Mouse (Mus musculus): ENCODE results near the gene Rps11. TPM values are rescaled to one million over a fixed set of nuclear protein-coding genes. Genes with fewer than 3 reads are reported as not detected.
A peak's percentile ranks its signal among the peaks of the same experiment; 100 is the strongest.

Gene Rps11
- polyA plus RNA-seq, 1 experiment = 3,175 TPM

DNA sequence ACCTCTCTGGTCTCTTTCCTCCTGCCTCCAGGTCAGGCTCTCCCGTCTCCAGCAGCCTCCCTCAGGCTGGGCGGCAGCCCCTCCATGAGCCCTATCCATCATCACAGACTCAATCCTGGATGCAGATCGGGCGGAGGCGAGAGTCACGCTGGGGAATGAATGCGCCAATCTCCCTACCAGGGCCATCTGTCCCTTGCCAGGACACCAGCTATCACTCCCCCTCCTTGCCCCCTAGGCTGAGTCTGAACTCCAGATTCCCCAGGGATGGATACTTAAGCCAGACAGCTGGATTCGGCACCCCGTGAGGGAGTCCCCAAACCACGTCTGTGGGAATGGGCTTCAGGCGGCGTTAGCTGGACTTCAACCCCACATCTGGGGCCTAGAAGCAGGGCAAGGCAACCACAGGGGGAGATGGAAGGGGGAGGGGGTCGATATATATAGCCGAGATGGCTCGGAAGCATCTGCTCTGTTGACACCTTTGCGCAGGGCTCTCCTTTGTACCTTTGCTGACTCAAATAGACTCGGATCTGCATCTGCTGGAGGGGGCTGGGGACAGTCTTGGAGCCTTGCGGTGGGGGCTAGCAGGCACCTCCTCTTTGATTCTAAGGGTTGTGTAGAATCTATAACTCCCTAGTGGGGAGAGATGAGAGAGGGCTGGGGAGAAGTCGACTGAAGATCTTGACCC lies 43.7 kb upstream of the Rps11 start:
- no peaks in the 10 kb centered on the region for H3K36me3 ChIP-seq (ENCODE audit: control insufficient read depth, insufficient read depth)
- H3K79me2 ChIP-seq (ENCODE audit: control insufficient read depth, insufficient read depth) = no peaks in the 10 kb centered on the region
- H3K27me3 ChIP-seq (ENCODE audit: control insufficient read depth, insufficient read depth, insufficient read length) = peaks cover 55% of the 10 kb centered on the region
- no peaks in the 10 kb centered on the region for H3K79me3 ChIP-seq (ENCODE audit: low read depth)
- no peak for TF ChIP-seq MAX (IDR thresholded peaks at IDR 0.05)
- TF ChIP-seq MYOD1 (IDR thresholded peaks at IDR 0.05; ENCODE audit: control insufficient read depth, insufficient read length, low read depth) = no peak
- TF ChIP-seq MYOG (IDR thresholded peaks at IDR 0.05; ENCODE audit: control insufficient read depth, extremely low read depth, insufficient read length) = no peak
- TF ChIP-seq FOSL1 (IDR thresholded peaks at IDR 0.05; ENCODE audit: insufficient read depth, low read length, poor library complexity, severe bottlenecking) = no peak
- TF ChIP-seq CEBPB (IDR thresholded peaks at IDR 0.05; ENCODE audit: low read depth) = no peak
- no peak for TF ChIP-seq USF1 (IDR thresholded peaks at IDR 0.05; ENCODE audit: low read depth)
- TF ChIP-seq CTCF (IDR thresholded peaks at IDR 0.05; ENCODE audit: control insufficient read depth, insufficient read depth, insufficient read length) = no peak
- no peak overlapping the region for H3ac ChIP-seq (ENCODE audit: control insufficient read depth, insufficient read length, low read depth)
- no peak overlapping the region for H3K4me3 ChIP-seq (ENCODE audit: insufficient read depth, poor library complexity, severe bottlenecking)

DNA sequence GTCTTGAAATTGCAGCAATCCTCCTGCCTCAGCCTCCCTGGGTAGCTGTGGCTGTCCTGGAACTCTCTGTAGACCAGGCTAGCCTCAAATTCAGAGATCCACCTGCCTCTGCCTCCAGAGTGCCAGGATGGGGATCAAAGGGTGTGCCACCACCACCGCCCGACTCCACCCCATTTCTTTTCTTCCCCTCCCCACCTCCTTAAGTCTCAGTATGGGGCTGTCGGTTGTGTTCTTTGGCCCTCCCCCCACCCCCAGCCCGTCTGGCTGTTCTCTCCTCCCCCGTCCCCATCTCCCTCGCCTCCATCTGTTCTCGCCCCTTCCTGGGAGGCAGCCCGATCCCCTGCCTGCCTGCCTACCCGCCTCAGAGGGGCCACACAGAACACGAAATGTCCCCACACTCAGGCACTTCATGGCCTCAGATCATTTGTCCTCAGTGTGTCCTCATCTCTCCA lies 42.7 kb upstream of the Rps11 start:
- H3K4me3 ChIP-seq (ENCODE audit: insufficient read depth, poor library complexity, severe bottlenecking) = no peak overlapping the region
- TF ChIP-seq MAX (IDR thresholded peaks at IDR 0.05) (no peak), FOSL1 (IDR thresholded peaks at IDR 0.05; ENCODE audit: insufficient read depth, low read length, poor library complexity, severe bottlenecking) (no peak), CTCF (IDR thresholded peaks at IDR 0.05; ENCODE audit: control insufficient read depth, insufficient read depth, insufficient read length) (no peak), CEBPB (IDR thresholded peaks at IDR 0.05; ENCODE audit: low read depth) (no peak), MYOG (IDR thresholded peaks at IDR 0.05; ENCODE audit: control insufficient read depth, extremely low read depth, insufficient read length) (no peak), USF1 (IDR thresholded peaks at IDR 0.05; ENCODE audit: low read depth) (no peak), MYOD1 (IDR thresholded peaks at IDR 0.05; ENCODE audit: control insufficient read depth, insufficient read length, low read depth) (no peak)
- no peak overlapping the region for H3ac ChIP-seq (ENCODE audit: control insufficient read depth, insufficient read length, low read depth)
- no peaks in the 10 kb centered on the region for H3K36me3 ChIP-seq (ENCODE audit: control insufficient read depth, insufficient read depth)
- H3K27me3 ChIP-seq (ENCODE audit: control insufficient read depth, insufficient read depth, insufficient read length) = peaks cover 55% of the 10 kb centered on the region
- H3K79me3 ChIP-seq (ENCODE audit: low read depth) = no peaks in the 10 kb centered on the region
- H3K79me2 ChIP-seq (ENCODE audit: control insufficient read depth, insufficient read depth) = no peaks in the 10 kb centered on the region

DNA sequence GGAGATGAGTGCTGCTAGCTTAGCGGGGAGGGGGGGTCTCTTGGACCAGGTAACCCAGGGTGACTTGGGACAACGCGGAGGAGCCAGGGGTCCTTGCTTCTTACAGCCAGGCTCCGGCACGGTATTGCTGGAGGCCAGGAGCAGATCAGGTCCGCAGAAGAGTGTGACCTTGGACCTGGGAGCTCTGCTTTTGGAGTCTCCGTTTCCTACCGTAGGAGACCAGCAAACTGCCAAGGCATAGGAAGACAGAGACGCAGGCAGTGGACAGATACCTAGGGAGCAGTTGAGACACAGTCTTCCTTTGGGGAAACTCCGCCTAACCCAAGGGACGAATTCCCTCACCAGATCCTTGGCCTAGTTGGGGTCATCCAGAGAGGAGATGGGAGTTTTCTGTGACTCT lies 41.5 kb upstream of the Rps11 start:
- Histone ChIP-seq H3ac (ENCODE audit: control insufficient read depth, insufficient read length, low read depth) (no peak overlapping the region), H3K4me3 (ENCODE audit: insufficient read depth, poor library complexity, severe bottlenecking) (no peak overlapping the region), H3K79me2 (ENCODE audit: control insufficient read depth, insufficient read depth) (no peaks in the 10 kb centered on the region), H3K27me3 (ENCODE audit: control insufficient read depth, insufficient read depth, insufficient read length) (peaks cover 55% of the 10 kb centered on the region), H3K79me3 (ENCODE audit: low read depth) (no peaks in the 10 kb centered on the region), H3K36me3 (ENCODE audit: control insufficient read depth, insufficient read depth) (no peaks in the 10 kb centered on the region)
- TF ChIP-seq MYOD1 (IDR thresholded peaks at IDR 0.05; ENCODE audit: control insufficient read depth, insufficient read length, low read depth) (no peak), CEBPB (IDR thresholded peaks at IDR 0.05; ENCODE audit: low read depth) (no peak), MYOG (IDR thresholded peaks at IDR 0.05; ENCODE audit: control insufficient read depth, extremely low read depth, insufficient read length) (no peak), MAX (IDR thresholded peaks at IDR 0.05) (no peak), USF1 (IDR thresholded peaks at IDR 0.05; ENCODE audit: low read depth) (no peak), FOSL1 (IDR thresholded peaks at IDR 0.05; ENCODE audit: insufficient read depth, low read length, poor library complexity, severe bottlenecking) (no peak), CTCF (IDR thresholded peaks at IDR 0.05; ENCODE audit: control insufficient read depth, insufficient read depth, insufficient read length) (no peak)

DNA sequence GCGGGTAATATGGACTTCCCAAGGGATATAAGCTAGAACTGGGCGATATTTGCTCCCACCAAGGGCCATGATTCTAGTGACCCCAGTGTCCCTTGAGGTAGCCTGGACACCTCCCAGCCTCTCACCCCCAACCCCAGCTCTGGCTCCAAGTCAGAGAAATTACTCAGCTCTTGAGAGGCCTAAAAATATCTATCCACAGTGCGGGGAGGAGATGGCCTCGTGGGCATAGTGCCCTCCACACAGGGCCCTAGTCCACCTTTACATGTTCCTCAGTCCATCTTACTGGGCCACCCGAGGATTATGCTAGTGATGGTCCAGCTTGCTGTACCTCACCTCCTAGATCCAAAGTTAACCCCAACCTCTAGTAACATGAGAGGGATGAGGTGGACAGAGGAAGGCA lies 40.6 kb upstream of the Rps11 start:
- H3K36me3 ChIP-seq (ENCODE audit: control insufficient read depth, insufficient read depth) = no peaks in the 10 kb centered on the region
- H3K27me3 ChIP-seq (ENCODE audit: control insufficient read depth, insufficient read depth, insufficient read length) = peaks cover 52% of the 10 kb centered on the region
- no peak overlapping the region for H3ac ChIP-seq (ENCODE audit: control insufficient read depth, insufficient read length, low read depth)
- H3K79me3 ChIP-seq (ENCODE audit: low read depth) = no peaks in the 10 kb centered on the region
- TF ChIP-seq MAX (IDR thresholded peaks at IDR 0.05) = no peak
- no peak for TF ChIP-seq MYOG (IDR thresholded peaks at IDR 0.05; ENCODE audit: control insufficient read depth, extremely low read depth, insufficient read length)
- TF ChIP-seq MYOD1 (IDR thresholded peaks at IDR 0.05; ENCODE audit: control insufficient read depth, insufficient read length, low read depth) = no peak
- TF ChIP-seq CTCF (IDR thresholded peaks at IDR 0.05; ENCODE audit: control insufficient read depth, insufficient read depth, insufficient read length) = no peak
- TF ChIP-seq USF1 (IDR thresholded peaks at IDR 0.05; ENCODE audit: low read depth) = no peak
- no peak for TF ChIP-seq CEBPB (IDR thresholded peaks at IDR 0.05; ENCODE audit: low read depth)
- TF ChIP-seq FOSL1 (IDR thresholded peaks at IDR 0.05; ENCODE audit: insufficient read depth, low read length, poor library complexity, severe bottlenecking) = no peak
- H3K79me2 ChIP-seq (ENCODE audit: control insufficient read depth, insufficient read depth) = no peaks in the 10 kb centered on the region
- no peak overlapping the region for H3K4me3 ChIP-seq (ENCODE audit: insufficient read depth, poor library complexity, severe bottlenecking)

DNA sequence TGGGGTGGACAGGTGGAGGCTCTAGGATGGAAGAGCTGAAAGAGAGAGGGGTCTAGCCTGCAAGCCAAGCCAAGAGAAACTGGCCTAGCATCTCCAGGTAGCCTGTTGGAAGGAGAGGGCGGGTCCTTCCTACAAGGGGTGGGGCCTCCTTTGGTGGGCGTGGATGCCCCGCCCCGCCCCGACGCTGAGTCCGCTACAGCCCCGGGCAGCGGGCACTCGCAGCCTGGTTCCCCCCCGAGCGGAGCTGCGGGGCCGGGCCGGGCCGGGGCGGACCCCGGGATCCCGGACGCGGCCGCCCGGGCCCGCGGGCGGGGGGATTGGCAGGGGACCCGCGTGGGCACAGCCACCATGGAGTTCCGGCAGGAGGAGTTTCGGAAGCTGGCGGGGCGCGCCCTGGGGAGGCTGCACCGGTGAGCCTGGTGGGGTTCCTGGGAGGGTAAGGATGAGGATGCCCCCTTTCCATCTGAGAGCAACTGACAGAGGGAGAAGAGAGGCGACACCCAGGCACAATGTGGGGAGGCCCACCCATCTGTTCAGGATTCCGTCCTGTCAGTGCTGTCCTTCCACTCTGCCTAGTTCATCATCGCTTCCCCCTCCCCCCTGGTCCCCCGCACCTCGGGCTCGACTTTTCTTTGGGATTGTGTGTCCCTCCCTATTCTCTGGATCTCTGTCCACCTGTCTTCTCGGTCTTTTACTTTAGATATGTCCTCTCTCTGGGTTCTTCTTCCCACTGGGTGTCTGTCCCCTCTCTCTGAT lies 39.7 kb upstream of the Rps11 start, which contains the start of gene Slc17a7:
TSS of gene Slc17a7 (plus strand) at position 215 of the 756 bp plus-strand sequence.
- Histone ChIP-seq H3K36me3 (ENCODE audit: control insufficient read depth, insufficient read depth) (no peaks in the 10 kb centered on the region), H3K27me3 (ENCODE audit: control insufficient read depth, insufficient read depth, insufficient read length) (peaks cover 45% of the 10 kb centered on the region), H3K79me3 (ENCODE audit: low read depth) (no peaks in the 10 kb centered on the region), H3ac (ENCODE audit: control insufficient read depth, insufficient read length, low read depth) (peak within 1 kb of the TSS; percentile 33), H3K79me2 (ENCODE audit: control insufficient read depth, insufficient read depth) (no peaks in the 10 kb centered on the region), H3K4me3 (ENCODE audit: insufficient read depth, poor library complexity, severe bottlenecking) (no peak within 1 kb of the TSS)
- TF ChIP-seq USF1 (IDR thresholded peaks at IDR 0.05; ENCODE audit: low read depth) (no peak), FOSL1 (IDR thresholded peaks at IDR 0.05; ENCODE audit: insufficient read depth, low read length, poor library complexity, severe bottlenecking) (no peak), CEBPB (IDR thresholded peaks at IDR 0.05; ENCODE audit: low read depth) (no peak), CTCF (IDR thresholded peaks at IDR 0.05; ENCODE audit: control insufficient read depth, insufficient read depth, insufficient read length) (no peak), MYOG (IDR thresholded peaks at IDR 0.05; ENCODE audit: control insufficient read depth, extremely low read depth, insufficient read length) (no peak), MAX (IDR thresholded peaks at IDR 0.05) (no peak), MYOD1 (IDR thresholded peaks at IDR 0.05; ENCODE audit: control insufficient read depth, insufficient read length, low read depth) (no peak)

Measured in C2C12 (cell line).